Mouse (Mus musculus): ENCODE measurements around the gene Rpl38.

DNA sequence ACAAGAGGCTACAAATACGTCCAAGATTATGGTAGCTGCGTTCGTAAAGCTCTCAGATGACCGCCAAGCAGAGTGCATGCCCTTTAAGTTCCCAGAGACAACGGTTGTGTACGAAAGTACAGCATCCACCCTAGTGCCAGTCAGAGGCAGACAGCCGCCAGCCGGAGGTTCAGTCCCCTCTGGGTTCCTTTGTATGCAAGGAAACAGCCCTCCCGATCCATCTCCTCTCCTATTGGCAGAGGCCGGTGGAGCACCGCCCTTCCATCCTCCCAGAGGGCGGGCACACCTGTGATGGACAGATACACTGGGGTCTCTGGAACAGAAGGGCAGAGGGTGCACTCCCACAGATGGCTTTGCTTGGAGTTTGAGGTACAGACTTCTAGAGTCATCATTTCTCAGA is 26.1 kb upstream of the Rpl38 start:
- no peak for TF ChIP-seq CTCF (IDR thresholded peaks at IDR 0.05; ENCODE audit: low read depth, low read length)
- TF ChIP-seq POLR2A (IDR thresholded peaks at IDR 0.05; ENCODE audit: insufficient read depth, low read length) = peak; percentile 89
